Mouse (Mus musculus) retina, postnatal 1 day (tissue): ENCODE data around the gene Ltc4s.
A peak's percentile ranks its signal among the peaks of the same experiment; 100 is the strongest.

Source experiments
- DNase-seq: peaks from one replicate; pipeline ENCODE4 v3.0.0-alpha.2; 2012

Ltc4s gene

GRCm38 (mm10) chr11:50223783-50224662 lies 14.4 kb downstream of the Ltc4s start:
- peak; percentile 60 for DNase-seq

DNA sequence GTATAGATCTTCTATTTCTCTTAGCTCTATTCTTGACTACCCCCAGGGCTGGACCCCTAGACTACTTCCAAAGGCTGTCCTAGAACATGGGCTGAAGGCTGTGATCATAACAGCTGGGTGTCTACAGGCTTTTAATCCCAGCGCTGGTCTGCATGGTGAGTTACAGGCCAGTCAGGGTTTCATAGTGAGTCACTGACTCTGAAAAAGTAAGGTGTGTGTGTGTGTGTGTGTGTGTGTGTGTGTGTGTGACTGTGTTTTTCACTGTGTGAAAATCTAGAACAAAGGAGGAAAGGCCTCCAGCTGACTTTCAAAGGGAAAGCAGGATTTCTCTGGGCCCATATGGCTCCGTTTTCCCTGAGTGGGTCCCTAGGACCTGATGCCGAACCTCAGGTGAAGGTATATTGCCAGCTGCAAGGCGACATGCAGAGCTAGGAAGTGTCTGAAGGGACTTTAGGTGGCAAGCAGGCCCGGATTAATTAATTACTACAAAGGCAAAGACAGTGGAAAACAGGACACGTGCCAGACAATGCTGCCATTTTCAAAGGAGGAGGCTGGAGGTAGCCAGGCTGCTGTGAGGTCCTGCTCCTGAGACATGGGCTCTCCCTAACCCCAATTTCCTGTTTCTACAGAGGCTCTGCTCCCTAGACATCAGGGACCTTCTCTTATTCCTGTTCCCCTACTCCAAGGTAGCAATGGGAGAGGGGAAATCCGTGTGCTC lies 15.7 kb downstream of the Ltc4s start:
- no peak for DNase-seq

- DNase-seq = no peak
Observed at GRCm38 (mm10) chr11:50219833-50220232, 18.6 kb downstream of the Ltc4s start.

DNA sequence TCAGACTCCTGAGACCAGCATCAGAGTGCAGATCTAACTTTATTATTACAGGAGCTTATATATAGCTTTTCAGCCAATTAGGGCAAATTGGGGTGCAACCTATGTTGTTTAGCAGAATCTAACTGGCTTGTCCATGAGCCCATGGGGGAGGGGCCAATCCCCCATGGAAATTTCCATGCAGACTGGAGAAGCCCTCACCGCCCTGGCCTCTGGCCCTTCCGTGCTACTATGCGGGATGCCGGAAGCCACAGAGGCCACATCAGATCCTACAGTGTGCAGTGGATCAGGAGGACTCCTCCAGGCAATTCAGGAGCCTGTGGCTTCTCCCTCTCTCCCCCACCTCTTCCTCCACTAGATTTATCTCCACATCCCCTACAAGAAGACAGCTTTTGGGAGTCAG lies 20.6 kb downstream of the Ltc4s start:
- DNase-seq = no peak

GRCm38 (mm10) chr11:50216724-50217366 lies 21.6 kb downstream of the Ltc4s start:
- no peak for DNase-seq

GRCm38 (mm10) chr11:50215633-50216032 lies 22.8 kb downstream of the Ltc4s start:
- DNase-seq = no peak

DNA sequence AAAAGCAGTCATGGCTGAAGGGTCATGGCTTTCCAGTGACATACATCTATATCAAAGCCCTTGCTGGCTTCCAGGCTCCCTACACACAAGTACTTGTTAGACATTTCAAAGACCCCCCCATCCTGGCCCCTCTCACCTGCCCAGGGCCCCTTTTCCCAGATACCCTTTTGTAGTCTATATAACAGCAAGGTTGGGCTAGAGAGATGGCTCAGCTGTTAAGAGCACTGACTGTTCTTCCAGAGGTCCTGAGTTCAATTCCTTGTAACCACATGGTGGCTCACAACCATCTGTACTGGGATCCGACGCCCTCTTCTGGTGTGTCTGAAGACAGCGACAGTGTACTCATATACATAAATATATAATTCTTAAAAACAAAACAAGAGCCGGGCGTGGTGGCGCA lies 23.8 kb downstream of the Ltc4s start:
- DNase-seq = no peak

DNA sequence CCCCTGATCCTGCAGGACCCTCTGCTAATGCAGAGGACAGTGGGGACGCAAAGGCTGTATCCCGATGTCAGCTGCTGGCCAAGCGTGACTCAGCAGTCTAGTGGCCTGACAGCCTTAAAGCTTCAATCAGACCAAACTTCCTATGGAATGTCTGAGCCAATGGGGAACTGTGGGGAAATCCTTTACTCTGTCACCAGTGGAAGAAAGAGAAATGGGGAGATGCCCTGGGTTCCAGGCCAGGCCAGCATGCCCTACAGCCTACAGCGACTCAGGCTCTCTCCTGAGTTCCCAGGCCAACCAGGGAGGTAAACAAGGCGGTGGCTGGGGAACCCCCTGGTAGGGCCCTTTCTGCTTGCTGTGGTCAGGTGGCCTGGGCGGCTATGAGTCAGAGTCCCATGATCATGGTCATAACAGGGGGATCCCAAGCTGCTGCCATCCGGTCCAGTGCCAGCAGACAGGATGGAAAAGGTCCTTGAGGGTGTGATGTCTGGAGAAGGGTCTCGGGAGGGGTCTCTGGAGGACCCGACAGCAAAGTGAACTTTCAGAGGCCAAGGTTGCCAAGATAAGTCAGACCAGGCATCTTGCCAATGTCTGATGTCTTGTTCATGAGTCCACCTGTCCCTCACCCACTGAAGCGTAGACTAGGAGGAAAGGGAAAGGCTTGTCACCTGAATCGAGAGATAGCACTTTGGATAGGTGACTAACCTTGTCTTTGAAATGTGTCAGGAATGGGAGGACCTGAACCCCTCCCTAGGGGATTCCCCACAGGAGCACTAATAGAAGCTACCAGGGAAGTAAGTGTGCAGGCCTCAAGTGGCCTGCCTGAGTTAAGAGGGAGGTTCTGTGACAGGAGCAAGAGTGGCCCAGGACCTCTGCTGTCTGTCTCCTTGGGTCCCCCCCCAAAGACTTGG lies 25.3 kb downstream of the Ltc4s start:
- peak; percentile 53 for DNase-seq

GRCm38 (mm10) chr11:50212060-50212739 lies 26.2 kb downstream of the Ltc4s start:
- DNase-seq = no peak

DNA sequence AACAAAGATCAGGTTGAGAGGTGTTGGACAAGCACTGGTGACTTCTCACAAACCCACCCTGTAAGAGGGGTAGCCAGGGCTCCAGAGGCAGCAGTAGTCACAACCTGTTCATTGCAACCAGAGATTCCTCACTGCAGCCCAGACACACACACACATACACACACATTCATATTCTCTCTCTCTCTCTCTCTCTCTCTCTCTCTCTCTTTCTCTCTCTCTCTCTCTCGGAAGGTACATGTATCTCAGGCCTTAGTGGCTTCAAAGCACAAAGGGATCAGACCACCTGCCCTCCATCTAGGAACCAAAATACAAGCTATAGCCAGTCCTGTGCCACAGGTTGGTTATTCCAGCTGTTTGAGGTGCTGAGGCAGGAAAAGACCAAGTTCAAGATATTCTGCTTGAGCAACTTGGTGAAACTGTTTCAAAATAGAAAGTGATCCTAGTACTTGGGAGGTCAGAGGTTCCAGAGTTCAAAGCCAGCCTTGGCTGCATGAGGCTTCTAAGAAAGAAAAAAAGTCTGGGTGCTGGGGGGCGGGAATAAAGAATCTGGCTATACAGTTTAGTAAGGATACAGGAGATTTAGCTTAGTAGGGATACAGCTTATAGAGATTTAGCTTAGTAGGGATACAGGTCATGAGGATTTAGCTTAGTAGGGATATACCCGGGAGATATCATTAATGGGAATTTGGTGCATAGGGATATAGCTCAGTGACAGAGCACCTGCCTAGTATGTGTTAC lies 26.9 kb downstream of the Ltc4s start:
- no peak for DNase-seq

GRCm38 (mm10) chr11:50210505-50211151 lies 27.8 kb downstream of the Ltc4s start, which contains the start of the genes Sqstm1 and Mgat4b:
Sqstm1 (minus strand) TSS chr11:50210827.
Mgat4b (plus strand) TSS chr11:50210890.
- DNase-seq = peak; percentile 83

DNA sequence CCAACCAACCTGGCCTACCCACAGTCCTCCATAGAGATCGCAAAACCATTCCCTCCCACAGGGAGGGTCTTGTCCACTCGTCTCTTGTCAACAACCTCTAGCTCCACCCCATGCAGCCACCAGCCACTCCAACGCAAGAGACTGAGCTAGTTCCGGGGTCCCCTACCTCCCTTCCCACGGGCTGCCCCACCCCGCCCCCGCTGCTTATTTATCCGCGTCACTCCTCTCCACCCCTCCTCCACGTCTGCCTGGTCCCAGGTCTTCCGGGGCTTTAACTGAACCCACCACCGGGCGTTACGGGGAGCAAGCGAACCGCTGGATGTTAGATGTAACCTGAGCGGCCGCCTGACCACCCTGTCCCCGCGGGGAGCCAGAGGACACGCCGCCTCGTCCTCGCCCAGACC lies 28.3 kb downstream of the Ltc4s start:
- DNase-seq = peak; percentile 97

DNA sequence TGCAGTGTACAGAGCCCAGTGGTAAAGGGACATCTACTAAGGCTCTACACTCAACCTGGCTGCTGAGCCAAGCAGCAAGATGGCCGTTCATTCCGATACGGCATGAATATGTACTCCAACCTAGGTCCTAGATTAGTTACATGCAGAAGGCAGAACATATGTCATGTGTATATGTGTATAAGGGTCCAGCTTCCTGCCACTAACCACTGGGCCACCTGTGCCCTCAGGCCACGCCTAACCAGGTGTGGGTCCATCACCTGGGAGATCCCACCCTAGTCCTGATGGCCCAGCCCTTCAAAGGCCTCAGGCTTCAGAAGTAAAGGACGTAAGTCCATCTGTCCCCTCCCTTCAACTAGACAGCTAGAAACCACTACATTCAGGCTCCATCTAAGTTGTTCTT lies 30.4 kb downstream of the Ltc4s start:
- DNase-seq = no peak

- no peak for DNase-seq
Observed at GRCm38 (mm10) chr11:50207344-50207743, 31.1 kb downstream of the Ltc4s start.

GRCm38 (mm10) chr11:50206037-50206436 lies 32.4 kb downstream of the Ltc4s start:
- DNase-seq = no peak

GRCm38 (mm10) chr11:50205434-50205833 lies 33.0 kb downstream of the Ltc4s start:
- no peak for DNase-seq

DNA sequence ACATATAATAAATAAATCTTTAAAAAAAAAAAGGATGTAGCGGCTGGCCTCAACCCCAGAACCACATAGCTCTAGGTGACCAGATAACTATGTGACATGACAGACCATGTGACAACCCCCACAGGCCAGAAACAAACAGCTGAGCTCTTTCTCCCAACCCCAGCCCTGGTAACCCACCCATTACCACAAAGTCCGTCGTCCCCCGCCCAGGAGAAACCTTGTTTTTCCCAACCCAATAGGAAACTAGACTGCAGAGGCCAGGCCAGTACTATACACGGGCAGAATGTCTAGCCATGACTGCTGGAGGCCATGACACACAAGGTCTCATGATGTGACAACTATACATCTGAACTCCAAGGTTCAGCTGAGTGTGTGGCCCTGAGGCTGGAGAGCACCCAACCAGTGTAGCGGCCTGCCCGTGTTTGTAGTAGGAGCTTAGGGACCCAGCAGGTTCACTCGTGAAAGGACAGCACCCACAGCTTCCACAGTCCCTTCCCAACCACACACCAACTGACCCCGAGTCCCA lies 35.1 kb downstream of the Ltc4s start:
- DNase-seq = no peak

GRCm38 (mm10) chr11:50201590-50201989 lies 36.8 kb downstream of the Ltc4s start:
- DNase-seq = no peak

DNA sequence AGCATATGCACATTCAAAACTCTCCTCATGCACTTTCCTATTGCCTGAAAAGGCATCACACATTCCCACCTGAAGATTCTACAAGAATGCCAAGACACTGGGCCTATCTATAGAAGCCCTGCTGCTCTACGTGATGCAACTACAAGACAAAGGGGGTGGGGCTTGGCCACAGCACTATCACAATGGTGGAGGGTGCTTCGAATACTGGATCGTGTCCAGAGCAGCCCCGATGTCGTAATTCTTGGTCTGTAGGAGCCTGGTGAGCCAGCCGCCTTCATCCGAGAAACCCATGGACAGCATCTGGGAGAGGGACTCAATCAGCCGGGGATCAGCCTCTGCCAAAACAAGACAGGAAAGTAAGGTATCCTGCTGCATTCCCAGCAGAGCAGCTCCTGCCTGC lies 37.8 kb downstream of the Ltc4s start:
- no peak for DNase-seq

- no peak for DNase-seq
Observed at GRCm38 (mm10) chr11:50198916-50199315, 39.5 kb downstream of the Ltc4s start.
